Mouse (Mus musculus): Measurements from ENCODE around the gene Thoc5. TPM values are rescaled to one million over a fixed set of nuclear protein-coding genes. Genes with fewer than 3 reads are reported as not detected.

Thoc5 gene
- polyA plus RNA-seq, 2 experiments: 34.0 to 39.0 TPM

DNA sequence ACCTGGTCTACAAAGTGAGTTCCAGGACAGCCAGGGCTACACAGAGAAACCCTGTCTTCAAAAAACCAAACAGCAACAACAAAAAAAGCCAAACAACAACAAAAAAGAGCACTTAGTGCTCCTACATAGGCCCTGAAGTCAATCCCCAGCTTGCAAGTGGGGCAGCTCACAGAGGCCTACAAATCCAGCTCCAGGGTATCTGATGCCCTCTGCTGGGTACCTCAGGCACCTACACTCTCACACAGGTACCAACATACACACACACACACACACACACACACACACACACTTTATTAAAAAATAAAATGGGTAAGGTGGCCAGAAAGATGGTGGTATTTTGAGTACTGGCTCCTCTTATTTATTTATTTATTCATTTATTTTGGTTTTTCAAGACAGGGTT is 42.1 kb upstream of the Thoc5 start:
- no peak for DNase-seq (ENCODE audit: low spot score)
- no peak for ATAC-seq (ENCODE audit: low FRiP score, low read depth)
- no peak overlapping the region for H3K9ac ChIP-seq (ENCODE audit: low read depth, low read length, severe bottlenecking)
- no peaks in the 10 kb centered on the region for H3K9me3 ChIP-seq (ENCODE audit: control insufficient read depth, low read length)
- H3K36me3 ChIP-seq (ENCODE audit: control insufficient read depth, insufficient read depth, low read length): no peaks in the 10 kb centered on the region
- H3K4me1 ChIP-seq (ENCODE audit: control insufficient read depth, insufficient read depth, low read length): peaks cover 11% of the 10 kb centered on the region
- TF ChIP-seq POLR2A (IDR thresholded peaks at IDR 0.05; ENCODE audit: borderline replicate concordance, extremely low read depth, insufficient read depth, insufficient read length): no peak
- H3K27me3 ChIP-seq (ENCODE audit: control insufficient read depth, insufficient read depth, low read length): no peaks in the 10 kb centered on the region
- H3K27ac ChIP-seq (replicated peaks; ENCODE audit: low read depth, low read length): no peak overlapping the region
- no peak overlapping the region for H3K4me2 ChIP-seq (replicated peaks; ENCODE audit: low read depth, low read length, severe bottlenecking)
- H3K4me3 ChIP-seq (replicated peaks; ENCODE audit: low read length): no peak overlapping the region

GRCm38 (mm10) chr11:4854181-4854580 is 40.9 kb upstream of the Thoc5 start:
- no peak for TF ChIP-seq POLR2A (IDR thresholded peaks at IDR 0.05; ENCODE audit: borderline replicate concordance, extremely low read depth, insufficient read depth, insufficient read length)
- Histone ChIP-seq H3K4me3 (replicated peaks; ENCODE audit: low read length) (no peak overlapping the region), H3K9me3 (ENCODE audit: control insufficient read depth, low read length) (no peaks in the 10 kb centered on the region), H3K4me1 (ENCODE audit: control insufficient read depth, insufficient read depth, low read length) (peaks cover 10% of the 10 kb centered on the region), H3K27me3 (ENCODE audit: control insufficient read depth, insufficient read depth, low read length) (no peaks in the 10 kb centered on the region), H3K36me3 (ENCODE audit: control insufficient read depth, insufficient read depth, low read length) (no peaks in the 10 kb centered on the region), H3K27ac (replicated peaks; ENCODE audit: low read depth, low read length) (no peak overlapping the region), H3K9ac (ENCODE audit: low read depth, low read length, severe bottlenecking) (no peak overlapping the region), H3K4me2 (replicated peaks; ENCODE audit: low read depth, low read length, severe bottlenecking) (no peak overlapping the region)
- WGBS: 94% methylated on average over 5 of the region's 5 CpGs
- ATAC-seq (ENCODE audit: low FRiP score, low read depth) (no peak), DNase-seq (ENCODE audit: low spot score) (no peak)

DNA sequence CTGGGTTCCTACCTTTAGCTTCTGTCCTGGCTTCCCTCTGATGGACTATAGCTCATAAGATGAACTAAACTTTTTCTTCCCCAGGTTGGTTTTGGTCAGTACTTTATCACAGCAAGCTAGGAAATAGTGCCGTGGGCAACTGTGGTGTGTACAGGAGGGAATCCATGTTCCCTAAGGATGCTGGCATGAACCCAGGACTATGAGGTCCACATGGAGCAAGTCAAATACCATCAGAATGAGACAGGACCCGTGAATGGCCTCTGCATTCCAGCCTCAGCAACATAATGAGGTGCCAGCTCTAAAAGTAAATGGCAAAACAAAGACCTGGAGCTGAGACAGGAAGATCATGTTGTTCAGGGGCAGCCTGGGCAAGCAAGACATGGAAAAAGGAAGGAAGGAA is 36.7 kb upstream of the Thoc5 start:
- no peak overlapping the region for H3K4me2 ChIP-seq (replicated peaks; ENCODE audit: low read depth, low read length, severe bottlenecking)
- H3K9ac ChIP-seq (ENCODE audit: low read depth, low read length, severe bottlenecking): no peak overlapping the region
- peaks cover 13% of the 10 kb centered on the region; the same call in 1 of the 2 replicates for H3K4me1 ChIP-seq (ENCODE audit: control insufficient read depth, insufficient read depth, low read length)
- no peaks in the 10 kb centered on the region for H3K36me3 ChIP-seq (ENCODE audit: control insufficient read depth, insufficient read depth, low read length)
- no peaks in the 10 kb centered on the region for H3K27me3 ChIP-seq (ENCODE audit: control insufficient read depth, insufficient read depth, low read length)
- no peak for ATAC-seq (ENCODE audit: low FRiP score, low read depth)
- no peaks in the 10 kb centered on the region for H3K9me3 ChIP-seq (ENCODE audit: control insufficient read depth, low read length)
- no peak for TF ChIP-seq POLR2A (IDR thresholded peaks at IDR 0.05; ENCODE audit: borderline replicate concordance, extremely low read depth, insufficient read depth, insufficient read length)
- 52% methylated on average over 2 of the region's 2 CpGs for WGBS
- H3K27ac ChIP-seq (replicated peaks; ENCODE audit: low read depth, low read length): no peak overlapping the region
- H3K4me3 ChIP-seq (replicated peaks; ENCODE audit: low read length): no peak overlapping the region
- no peak for DNase-seq (ENCODE audit: low spot score)

GRCm38 (mm10) chr11:4860986-4861385 is 34.1 kb upstream of the Thoc5 start:
- ATAC-seq (ENCODE audit: low FRiP score, low read depth) (no peak), DNase-seq (ENCODE audit: low spot score) (no peak)
- Histone ChIP-seq H3K9ac (ENCODE audit: low read depth, low read length, severe bottlenecking) (no peak overlapping the region), H3K27ac (replicated peaks; ENCODE audit: low read depth, low read length) (no peak overlapping the region), H3K27me3 (ENCODE audit: control insufficient read depth, insufficient read depth, low read length) (no peaks in the 10 kb centered on the region), H3K4me3 (replicated peaks; ENCODE audit: low read length) (no peak overlapping the region), H3K4me2 (replicated peaks; ENCODE audit: low read depth, low read length, severe bottlenecking) (no peak overlapping the region), H3K36me3 (ENCODE audit: control insufficient read depth, insufficient read depth, low read length) (no peaks in the 10 kb centered on the region), H3K4me1 (ENCODE audit: control insufficient read depth, insufficient read depth, low read length) (peaks cover 10% of the 10 kb centered on the region; the same call in 1 of the 2 replicates), H3K9me3 (ENCODE audit: control insufficient read depth, low read length) (no peaks in the 10 kb centered on the region)
- no peak for TF ChIP-seq POLR2A (IDR thresholded peaks at IDR 0.05; ENCODE audit: borderline replicate concordance, extremely low read depth, insufficient read depth, insufficient read length)
- 59% methylated on average over 1 of the region's 1 CpGs for WGBS

DNA sequence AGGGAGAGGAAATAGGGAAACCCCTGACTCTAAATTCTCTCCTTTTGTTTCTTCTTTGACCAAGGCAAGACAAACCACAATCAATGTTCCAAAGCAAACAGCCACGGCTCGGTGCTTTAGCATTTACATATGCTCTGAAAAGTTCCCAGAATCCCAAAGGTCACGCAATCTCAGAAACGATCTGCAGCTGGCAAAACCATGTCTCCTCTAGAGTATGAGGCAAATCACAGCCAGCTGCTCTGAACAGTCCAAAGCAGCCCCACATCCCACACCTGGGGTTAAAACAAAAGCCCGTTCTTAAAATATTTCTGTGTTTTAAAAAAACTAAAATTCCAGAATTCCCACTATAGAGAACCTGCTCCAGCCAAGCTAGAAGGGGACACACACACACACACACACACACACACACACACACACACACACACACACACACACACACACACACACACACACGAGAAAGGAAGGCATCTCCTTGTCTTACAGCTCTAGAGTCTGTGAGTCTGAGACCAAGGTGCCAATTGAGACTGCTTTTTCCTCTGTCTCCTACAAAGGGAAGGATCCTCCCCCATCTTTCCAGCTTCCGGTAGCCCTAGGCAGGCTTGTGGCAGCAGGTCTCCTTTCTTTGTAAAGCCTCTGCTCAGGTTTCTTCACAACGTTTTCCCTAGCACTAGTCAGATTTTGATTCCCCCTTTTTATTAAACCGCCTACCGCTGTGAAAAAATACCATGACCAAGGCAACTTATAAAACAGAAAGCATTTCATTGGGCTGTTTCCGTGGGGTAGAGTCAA is 33.1 kb upstream of the Thoc5 start:
- no peaks in the 10 kb centered on the region for H3K36me3 ChIP-seq (ENCODE audit: control insufficient read depth, insufficient read depth, low read length)
- H3K4me1 ChIP-seq (ENCODE audit: control insufficient read depth, insufficient read depth, low read length): peaks cover 10% of the 10 kb centered on the region; the same call in 1 of the 2 replicates
- peak overlapping the region; percentile 65 for H3K27ac ChIP-seq (replicated peaks; ENCODE audit: low read depth, low read length)
- DNase-seq (ENCODE audit: low spot score) (peak; percentile 32), ATAC-seq (ENCODE audit: low FRiP score, low read depth) (peak; percentile 68)
- 12% methylated on average over 10 of the region's 11 CpGs for WGBS
- no peak overlapping the region; the same call in 1 of the 2 replicates for H3K9ac ChIP-seq (ENCODE audit: low read depth, low read length, severe bottlenecking)
- no peak for TF ChIP-seq POLR2A (IDR thresholded peaks at IDR 0.05; ENCODE audit: borderline replicate concordance, extremely low read depth, insufficient read depth, insufficient read length)
- H3K4me2 ChIP-seq (replicated peaks; ENCODE audit: low read depth, low read length, severe bottlenecking): peak overlapping the region; percentile 28; the same call in 1 of the 2 replicates
- no peaks in the 10 kb centered on the region for H3K27me3 ChIP-seq (ENCODE audit: control insufficient read depth, insufficient read depth, low read length)
- no peak overlapping the region for H3K4me3 ChIP-seq (replicated peaks; ENCODE audit: low read length)
- H3K9me3 ChIP-seq (ENCODE audit: control insufficient read depth, low read length): no peaks in the 10 kb centered on the region
